Mouse (Mus musculus): ENCODE results near the gene Obscn.
A peak's percentile ranks its signal among the peaks of the same experiment; 100 is the strongest.

The Obscn gene

GRCm38 (mm10) chr11:58981541-58982447, 154.4 kb downstream of the Obscn start:
- no peak for DNase-seq

DNA sequence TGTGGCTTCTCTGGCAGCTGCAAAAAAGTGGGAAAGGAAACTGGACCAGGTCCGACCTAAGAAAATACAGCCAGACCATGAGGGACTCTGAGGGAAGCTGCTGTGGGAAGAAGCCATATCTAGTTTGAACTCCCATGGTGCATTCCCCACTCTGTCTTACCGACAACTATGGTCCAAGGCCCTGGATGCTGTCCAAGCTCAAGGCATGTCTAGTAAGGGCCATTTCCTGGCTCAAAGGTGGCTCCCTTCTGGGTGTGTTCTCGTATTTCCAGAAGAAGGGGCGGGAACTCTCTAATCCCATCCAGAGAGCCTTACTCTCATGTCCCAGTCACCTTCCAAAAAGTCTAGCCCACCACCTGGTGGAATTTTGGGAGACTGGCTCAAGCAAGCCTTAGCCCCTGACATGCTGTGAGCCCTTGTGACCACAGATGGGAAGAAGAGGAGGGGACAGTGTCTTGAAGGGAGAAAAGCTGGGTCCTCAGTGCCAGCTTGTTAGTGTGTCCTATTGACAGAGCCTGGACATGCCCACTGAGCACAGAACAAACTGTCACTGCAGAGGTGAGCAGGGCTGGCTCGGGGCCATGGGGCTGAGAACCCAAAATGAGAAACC, 155.7 kb downstream of the Obscn start:
- DNase-seq = no peak

- no peak for DNase-seq
Observed at GRCm38 (mm10) chr11:58979661-58980060, 156.5 kb downstream of the Obscn start.

- DNase-seq = no peak
Observed at GRCm38 (mm10) chr11:58979183-58979582, 157.0 kb downstream of the Obscn start.

- DNase-seq = no peak
Observed at GRCm38 (mm10) chr11:58978706-58979030, 157.5 kb downstream of the Obscn start.

DNA sequence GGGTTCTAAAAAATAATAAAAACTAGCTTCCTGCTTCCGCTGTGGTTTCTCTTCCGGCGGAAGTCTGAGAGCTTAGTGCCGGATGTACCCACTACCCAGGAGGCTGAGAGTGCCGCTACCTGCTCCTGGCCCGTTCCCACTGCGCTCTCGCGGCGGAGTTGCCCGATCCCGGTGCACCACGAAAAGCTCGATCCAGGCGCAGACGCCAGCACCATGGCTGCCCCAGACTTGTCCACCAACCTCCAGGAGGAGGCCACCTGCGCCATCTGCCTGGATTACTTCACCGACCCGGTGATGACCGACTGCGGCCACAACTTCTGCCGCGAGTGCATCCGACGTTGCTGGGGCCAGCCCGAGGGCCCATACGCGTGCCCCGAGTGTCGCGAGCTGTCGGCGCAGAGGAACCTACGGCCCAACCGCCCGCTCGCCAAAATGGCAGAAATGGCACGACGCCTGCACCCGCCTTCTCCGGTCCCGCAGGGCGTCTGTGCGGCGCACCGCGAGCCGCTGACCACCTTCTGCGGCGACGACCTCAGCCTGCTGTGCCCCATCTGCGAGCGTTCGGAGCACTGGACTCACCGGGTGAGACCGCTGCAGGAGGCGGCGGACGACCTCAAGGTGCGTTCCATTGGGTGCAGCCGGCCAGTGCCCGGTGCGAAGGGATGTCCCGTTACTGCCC, 158.0 kb downstream of the Obscn start, which contains the start of gene Trim11:
Gene Trim11 (plus strand): TSS at position 67 of the 679 bp plus-strand sequence.
- peak; percentile 46 for DNase-seq

GRCm38 (mm10) chr11:58977607-58978026, 158.6 kb downstream of the Obscn start:
- no peak for DNase-seq

DNA sequence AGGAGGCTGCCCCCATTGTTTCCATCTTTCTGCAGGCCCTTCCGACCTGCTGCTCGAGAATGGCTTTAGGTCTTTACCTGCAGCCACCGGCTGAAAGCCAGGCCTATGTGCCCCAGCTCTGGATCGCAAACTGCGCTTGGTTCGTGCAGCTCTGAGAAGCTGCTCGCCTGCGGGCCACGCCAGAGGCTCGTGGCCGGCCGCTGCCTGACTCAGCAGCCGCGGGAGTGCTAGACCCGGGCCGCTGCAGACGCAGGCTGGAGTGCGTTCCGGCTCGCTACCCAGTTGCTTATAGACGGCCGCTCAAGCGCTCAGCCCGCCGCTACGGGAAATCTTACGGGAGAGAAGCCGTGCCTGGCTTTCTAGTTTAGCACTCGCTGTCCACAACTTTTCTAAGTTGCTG, 159.1 kb downstream of the Obscn start:
- no peak for DNase-seq

DNA sequence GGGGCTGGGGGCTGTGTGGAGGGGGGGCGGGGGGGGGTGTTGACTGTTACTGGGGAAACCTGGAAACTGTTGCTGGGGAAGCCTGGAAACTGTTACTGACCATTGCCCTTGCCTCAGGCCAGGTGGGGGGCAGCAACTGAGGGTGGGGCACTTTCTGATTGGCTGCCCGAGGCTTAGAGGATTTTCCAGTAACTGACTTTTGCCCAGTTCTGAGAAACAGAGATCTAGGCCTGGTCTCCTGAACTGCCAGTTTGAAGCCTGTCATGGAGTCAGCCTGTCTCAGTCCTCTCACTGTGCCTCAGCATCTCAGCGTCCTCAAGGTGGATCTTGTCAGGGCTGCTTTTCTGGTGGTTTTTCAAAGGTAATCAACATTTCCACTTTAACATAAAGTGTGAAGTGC, 161.8 kb downstream of the Obscn start:
- no peak for DNase-seq

DNA sequence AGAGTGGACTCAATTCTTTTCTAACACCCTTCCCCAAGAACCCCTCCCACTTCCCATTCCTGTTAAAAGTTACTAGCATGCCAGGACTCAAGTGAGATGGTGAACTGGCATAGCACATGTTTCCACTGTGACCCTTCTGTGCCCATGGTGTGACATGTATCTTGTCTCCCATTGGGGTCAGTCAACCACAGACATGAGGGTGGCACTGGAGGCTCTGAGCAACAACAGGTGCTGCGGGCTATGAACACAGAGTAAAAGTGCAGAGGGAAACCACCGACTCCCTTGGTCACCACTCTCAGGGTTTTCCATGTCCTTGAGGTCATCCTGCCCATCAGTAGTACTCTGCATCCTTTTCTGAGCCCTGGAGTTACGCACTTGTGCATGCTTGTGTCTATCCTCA, 164.4 kb downstream of the Obscn start:
- DNase-seq = no peak

GRCm38 (mm10) chr11:58970831-58971530, 165.2 kb downstream of the Obscn start:
- DNase-seq = no peak

DNA sequence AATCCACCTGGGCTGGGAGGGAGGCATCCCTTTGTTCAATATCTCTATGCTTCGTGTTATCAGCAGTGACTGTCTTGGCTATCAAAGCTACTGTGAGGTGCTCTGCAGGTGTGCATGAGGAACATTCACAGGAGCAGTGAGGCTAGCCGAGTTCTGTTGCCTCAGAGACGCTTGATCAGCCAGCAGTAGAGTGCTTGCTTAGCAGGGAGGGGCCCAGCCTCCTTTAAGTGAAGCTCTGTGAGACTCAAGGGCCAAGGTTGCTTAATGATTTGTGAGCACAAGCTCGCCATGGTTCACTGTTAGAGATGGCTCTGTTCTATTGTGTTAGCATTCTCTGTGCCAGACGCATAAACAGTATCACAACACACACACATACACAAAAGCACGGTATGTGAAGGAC, 166.5 kb downstream of the Obscn start:
- DNase-seq = no peak

- no peak for DNase-seq
Observed at GRCm38 (mm10) chr11:58969027-58969426, 167.2 kb downstream of the Obscn start.

DNA sequence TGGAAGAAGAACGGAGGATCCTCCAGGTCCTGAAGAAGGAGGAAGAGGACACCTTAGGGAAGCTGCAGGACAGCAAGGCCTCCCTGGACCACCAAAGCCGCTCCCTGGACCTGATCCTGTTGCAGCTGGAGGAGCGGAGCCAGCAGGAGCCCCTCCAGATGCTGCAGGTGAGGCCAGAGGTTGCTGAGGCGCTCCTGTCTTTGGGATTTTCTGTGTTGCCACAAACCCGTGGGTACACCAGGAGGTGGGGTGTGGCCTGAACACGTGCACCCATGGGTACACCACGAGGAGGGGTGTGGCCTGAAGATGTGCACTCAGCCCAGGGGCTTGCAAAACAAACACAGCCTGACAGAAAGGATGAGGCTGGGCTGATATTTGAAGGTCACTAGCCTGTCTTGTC, 167.7 kb downstream of the Obscn start:
- DNase-seq = no peak

DNA sequence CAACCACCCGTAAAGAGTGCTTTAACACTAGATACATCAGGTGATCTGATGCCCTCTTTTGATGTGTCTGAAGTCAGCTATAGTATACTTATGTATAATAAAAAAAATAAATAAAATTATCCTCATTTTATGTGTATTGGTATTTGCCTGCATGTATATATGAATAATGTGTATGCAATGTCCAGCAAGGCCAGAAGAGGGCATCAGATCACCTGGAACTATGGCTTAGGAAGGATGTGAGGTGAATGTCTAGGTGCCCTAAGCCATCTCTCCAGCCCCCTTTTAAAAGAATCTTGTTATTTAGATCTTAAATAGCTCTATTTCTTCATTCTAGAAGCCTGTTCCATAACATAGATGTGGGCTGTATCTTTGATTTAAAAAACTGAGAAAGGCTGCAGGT, 168.9 kb downstream of the Obscn start:
- DNase-seq = no peak

GRCm38 (mm10) chr11:58965001-58965760, 171.0 kb downstream of the Obscn start:
- DNase-seq = no peak

- no peak for DNase-seq
Observed at GRCm38 (mm10) chr11:58964216-58964615, 172.0 kb downstream of the Obscn start.

GRCm38 (mm10) chr11:58963543-58963942, 172.7 kb downstream of the Obscn start:
- no peak for DNase-seq

DNA sequence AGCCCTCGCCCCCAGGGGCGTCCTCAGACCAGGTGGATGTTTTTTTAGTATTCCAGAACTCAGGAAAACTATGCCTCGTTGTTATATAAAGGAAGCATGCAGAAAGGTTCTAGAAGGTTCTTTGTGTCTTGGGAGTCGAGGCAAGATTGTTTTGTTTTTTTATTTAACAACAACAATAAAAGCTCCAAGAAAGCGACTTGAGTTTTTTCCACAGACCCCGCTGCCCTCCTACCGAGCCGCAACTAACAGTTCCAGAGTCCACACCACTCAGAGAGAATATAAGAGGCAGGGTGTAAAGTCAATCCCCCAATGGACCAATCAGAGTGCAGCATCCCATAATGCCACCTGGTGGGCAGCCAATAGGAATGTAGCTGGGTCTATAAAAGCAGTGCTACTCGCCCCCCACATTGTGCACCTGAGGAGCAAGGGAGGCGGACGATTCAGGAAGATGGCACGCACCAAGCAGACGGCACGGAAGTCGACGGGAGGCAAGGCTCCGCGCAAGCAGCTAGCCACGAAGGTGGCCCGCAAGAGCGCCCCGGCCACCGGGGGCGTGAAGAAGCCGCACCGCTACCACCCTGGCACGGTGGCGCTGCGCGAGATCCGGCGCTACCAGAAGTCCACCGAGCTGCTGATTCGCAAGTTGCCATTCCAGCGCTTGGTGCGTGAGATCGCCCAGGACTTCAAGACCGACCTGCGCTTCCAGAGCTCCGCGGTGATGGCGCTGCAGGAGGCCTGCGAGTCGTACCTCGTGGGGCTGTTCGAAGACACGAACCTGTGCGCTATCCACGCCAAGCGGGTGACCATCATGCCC, 174.6 kb downstream of the Obscn start:
- DNase-seq = no peak

GRCm38 (mm10) chr11:58959921-58960465, 176.2 kb downstream of the Obscn start:
- peak; percentile 88 for DNase-seq

GRCm38 (mm10) chr11:58959186-58959825, 176.9 kb downstream of the Obscn start:
- no peak for DNase-seq

All from cerebellum, adult 11 months (tissue).